Mouse (Mus musculus) embryonic facial prominence, embryonic 11.5 days (tissue): ENCODE measurements around the gene Hnf1a. TPM values are rescaled to one million over a fixed set of nuclear protein-coding genes. Genes with fewer than 3 reads are reported as not detected.
A peak's percentile ranks its signal among the peaks of the same experiment; 100 is the strongest.

Experiments
- ATAC-seq: fragments of 200-750 bp; cut with Nextera tagmentation; replicated peaks from 2 replicates; pipeline ENCODE4 v1.8.0; 2017; ENCODE audit warnings: low read depth; ENCODE audit not compliant: insufficient number of reproducible peaks, low FRiP score, low TSS enrichment
- DNase-seq: peaks from one replicate; pipeline ENCODE4 v3.0.0-alpha.2; 2015; ENCODE audit warnings: low spot score
- H3K27ac ChIP-seq: fragments of 300-500 bp; sonication (generic); replicated peaks from 2 replicates; pipeline ENCODE4 v1.5.1; 2014; ENCODE audit warnings: mild to moderate bottlenecking, low read depth, low read length, control low read depth
- H3K27me3 ChIP-seq: fragments of 300-500 bp; sonication (generic); 2 replicates; pipeline ENCODE4 v1.6.1; 2014; ENCODE audit warnings: mild to moderate bottlenecking, low read length, moderate library complexity, mixed read lengths; ENCODE audit not compliant: control insufficient read depth, insufficient read depth
- H3K36me3 ChIP-seq: fragments of 300-500 bp; sonication (generic); replicated peaks from 2 replicates; pipeline ENCODE4 v1.6.1; 2014; ENCODE audit warnings: low read depth, mild to moderate bottlenecking, low read length, moderate library complexity, mixed read lengths; ENCODE audit not compliant: control insufficient read depth, insufficient read depth
- H3K4me1 ChIP-seq: fragments of 300-500 bp; sonication (generic); 2 replicates; pipeline ENCODE4 v1.6.1; 2014; ENCODE audit warnings: low read length, mixed read lengths; ENCODE audit not compliant: control insufficient read depth, insufficient read depth
- H3K4me2 ChIP-seq: fragments of 300-500 bp; sonication (generic); 2 replicates; pipeline ENCODE4 v1.6.1; 2014; ENCODE audit warnings: low read depth, mild to moderate bottlenecking, control low read depth, low read length, moderate library complexity
- H3K4me3 ChIP-seq: fragments of 300-500 bp; sonication (generic); 2 replicates; pipeline ENCODE4 v1.5.1; 2014; ENCODE audit warnings: low read depth, low read length, control low read depth
- H3K9ac ChIP-seq: fragments of 300-500 bp; sonication (generic); replicated peaks from 2 replicates; pipeline ENCODE4 v1.6.1; 2014; ENCODE audit warnings: mild to moderate bottlenecking, control low read depth, low read length
- H3K9me3 ChIP-seq: fragments of 300-500 bp; sonication (generic); replicated peaks from 2 replicates; pipeline ENCODE4 v1.6.1; 2016; ENCODE audit warnings: mild to moderate bottlenecking, low read length, inconsistent platforms, mixed read lengths; ENCODE audit not compliant: control insufficient read depth
- WGBS: fragments of 180-500 bp; shearing (Covaris S2); extraction: QIAGEN DNeasy Blood & Tissue Kit; methylation state at CpG from one replicate; pipeline ENCODE4 v1.1.7; 2014; 5-methylcytosine and 5-hydroxymethylcytosine counted together
- polyA plus RNA-seq: library from polyadenylated mRNA; unstranded; fragments of >200 nt; fragmentation: Nextera tagmentation; extraction: Ambion mirVana; gene quantifications from 2 replicates; pipeline ENCODE4 v1.2.1, GENCODE M21; 2014

The Hnf1a gene
- polyA plus RNA-seq, 1 experiment from 2014 or later, result not detected

DNA sequence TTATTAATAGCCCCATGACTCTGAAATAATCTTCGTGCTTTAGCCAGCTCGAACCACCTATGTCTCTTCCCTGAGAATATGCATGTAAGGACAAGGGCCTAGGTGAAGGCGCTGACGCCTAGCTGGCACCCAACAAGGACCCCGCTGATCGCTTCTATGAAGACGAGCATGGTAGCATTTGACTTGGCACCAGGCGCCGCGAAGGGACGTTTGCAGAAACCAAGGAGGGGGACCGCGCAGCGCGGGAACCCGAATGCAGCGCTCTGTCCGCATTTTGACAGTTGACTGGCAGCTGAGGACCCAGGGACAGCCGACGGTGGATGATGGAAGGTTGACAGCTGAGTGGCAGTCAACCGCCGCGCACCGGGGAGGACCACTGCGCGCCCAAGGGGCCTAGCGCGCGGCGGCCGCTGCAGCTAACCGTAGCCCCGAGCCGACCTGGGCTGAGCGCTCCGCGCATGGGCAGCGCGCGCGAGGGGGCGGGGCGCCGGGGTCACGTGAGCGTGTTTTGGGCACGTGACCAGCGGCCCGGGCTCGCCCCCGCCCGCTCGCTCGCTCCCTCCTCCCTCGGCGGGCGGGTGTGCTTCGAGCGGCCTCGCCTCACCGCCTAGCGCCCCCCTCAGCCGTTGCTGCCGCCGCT is 39.8 kb upstream of the Hnf1a start, which contains the start of gene Sppl3:
Gene Sppl3 (plus strand): TSS at position 561 of the 640 bp plus-strand sequence.
- peak within 1 kb of the TSS; percentile 65 for H3K27ac ChIP-seq
- DNase-seq (peak; percentile 96), ATAC-seq (peak; percentile 88)
- no peaks in the 10 kb centered on the region for H3K27me3 ChIP-seq
- H3K4me1 ChIP-seq, result no peaks in the 10 kb centered on the region
- no peaks in the 10 kb centered on the region for H3K36me3 ChIP-seq
- peak within 1 kb of the TSS; percentile 82 for H3K4me2 ChIP-seq
- no peaks in the 10 kb centered on the region for H3K9me3 ChIP-seq
- H3K9ac ChIP-seq, result peak within 1 kb of the TSS; percentile 95
- H3K4me3 ChIP-seq, result peak within 1 kb of the TSS; percentile 72
- 1% methylated on average over 59 of the region's 65 CpGs for WGBS

DNA sequence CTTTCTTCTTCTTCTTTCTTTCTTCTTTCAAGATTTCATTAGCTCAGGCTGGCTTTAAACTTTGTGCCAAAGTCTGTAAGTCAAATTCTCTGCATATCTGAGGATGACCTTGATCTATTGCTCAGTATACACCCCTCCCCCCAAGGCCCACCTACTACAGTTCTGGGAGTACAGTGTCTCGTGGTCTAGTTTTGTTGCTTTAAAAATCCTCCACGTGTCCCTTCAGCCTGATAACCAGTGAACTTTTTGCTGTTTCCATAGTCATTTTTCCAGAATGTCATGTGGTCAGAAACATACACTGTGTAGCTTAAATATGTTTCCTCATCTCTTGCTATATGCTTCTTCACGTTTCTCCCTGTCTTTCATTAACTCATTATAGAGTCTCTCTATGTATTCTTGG is 39.1 kb upstream of the Hnf1a start:
- ATAC-seq (no peak), DNase-seq (no peak)
- 55% methylated on average over 3 of the region's 3 CpGs for WGBS
- no peaks in the 10 kb centered on the region for H3K27me3 ChIP-seq
- no peak overlapping the region for H3K27ac ChIP-seq
- no peak overlapping the region for H3K4me3 ChIP-seq
- H3K4me1 ChIP-seq, result no peaks in the 10 kb centered on the region
- H3K9ac ChIP-seq, result no peak overlapping the region; the same call in 1 of the 2 replicates
- no peak overlapping the region for H3K4me2 ChIP-seq
- no peaks in the 10 kb centered on the region for H3K9me3 ChIP-seq
- H3K36me3 ChIP-seq, result no peaks in the 10 kb centered on the region

DNA sequence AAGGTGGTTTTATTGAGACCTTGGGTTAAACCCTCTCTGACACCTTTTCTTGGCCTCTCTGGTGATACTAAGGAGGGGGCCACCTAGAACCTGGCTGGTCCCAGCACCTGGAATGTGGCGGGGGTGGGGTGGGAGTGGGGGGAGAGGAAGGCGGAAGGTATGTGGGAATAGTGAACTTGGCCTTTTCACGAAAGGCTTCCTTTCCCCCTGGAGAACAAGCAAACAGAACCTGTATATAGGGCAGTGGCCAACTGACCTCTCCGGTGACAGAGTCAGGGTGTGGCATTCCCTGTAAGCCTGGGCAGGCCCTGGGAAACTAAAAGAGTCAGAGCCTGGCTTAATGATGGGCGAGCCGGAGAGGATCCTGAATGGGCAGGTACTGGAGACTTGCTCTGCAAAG is 38.2 kb upstream of the Hnf1a start:
- WGBS, result 86% methylated on average over 6 of the region's 6 CpGs
- Histone ChIP-seq H3K4me1 (no peaks in the 10 kb centered on the region), H3K27ac (no peak overlapping the region), H3K27me3 (no peaks in the 10 kb centered on the region), H3K9me3 (no peaks in the 10 kb centered on the region), H3K4me2 (no peak overlapping the region), H3K4me3 (no peak overlapping the region), H3K36me3 (no peaks in the 10 kb centered on the region), H3K9ac (no peak overlapping the region)
- DNase-seq (no peak), ATAC-seq (no peak)

DNA sequence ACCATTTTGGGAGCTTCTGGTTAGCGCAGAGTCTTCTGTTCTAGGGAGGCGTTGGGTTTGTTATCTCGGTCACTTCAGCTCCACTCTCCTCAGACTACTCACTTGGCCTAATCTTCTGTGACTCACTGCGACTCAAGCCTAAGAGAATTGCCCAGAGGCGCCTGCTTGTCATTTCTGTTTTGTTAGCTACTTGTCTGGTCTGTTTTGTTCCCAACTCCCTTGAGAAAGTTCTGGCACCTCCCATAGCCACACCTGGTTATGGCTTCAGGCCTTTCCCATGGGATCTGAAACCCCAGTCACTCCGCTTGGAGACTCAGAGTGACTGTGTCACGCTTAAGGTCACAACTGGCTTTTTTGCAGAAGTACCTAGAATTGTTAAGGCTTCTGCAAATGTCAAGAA is 37.4 kb upstream of the Hnf1a start:
- no peak overlapping the region for H3K9ac ChIP-seq
- DNase-seq, result no peak
- H3K4me1 ChIP-seq, result no peaks in the 10 kb centered on the region
- H3K9me3 ChIP-seq, result no peaks in the 10 kb centered on the region
- no peaks in the 10 kb centered on the region for H3K36me3 ChIP-seq
- H3K27ac ChIP-seq, result no peak overlapping the region
- no peaks in the 10 kb centered on the region for H3K27me3 ChIP-seq
- ATAC-seq, result no peak
- H3K4me2 ChIP-seq, result no peak overlapping the region
- 87% methylated on average over 7 of the region's 7 CpGs for WGBS
- no peak overlapping the region for H3K4me3 ChIP-seq

DNA sequence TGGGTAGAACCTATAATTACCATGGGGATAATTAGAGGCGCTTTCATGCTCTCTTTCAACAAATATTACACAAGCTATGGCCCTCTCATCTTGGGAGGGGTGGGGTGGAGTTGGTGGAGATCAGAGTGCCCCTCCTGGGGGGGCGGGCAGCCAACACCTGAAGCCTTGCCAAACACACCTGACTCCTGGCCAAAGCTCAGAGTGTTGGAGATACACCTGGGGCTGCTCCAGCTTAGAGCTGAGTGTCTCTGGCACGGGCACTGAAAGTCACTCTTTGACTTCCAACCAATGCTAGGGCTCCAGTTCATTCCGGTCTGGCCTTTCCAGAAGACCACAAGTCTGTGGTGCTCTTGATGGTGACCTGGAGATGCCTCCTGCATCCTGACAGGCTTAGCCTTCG is 36.9 kb upstream of the Hnf1a start:
- no peaks in the 10 kb centered on the region for H3K36me3 ChIP-seq

DNA sequence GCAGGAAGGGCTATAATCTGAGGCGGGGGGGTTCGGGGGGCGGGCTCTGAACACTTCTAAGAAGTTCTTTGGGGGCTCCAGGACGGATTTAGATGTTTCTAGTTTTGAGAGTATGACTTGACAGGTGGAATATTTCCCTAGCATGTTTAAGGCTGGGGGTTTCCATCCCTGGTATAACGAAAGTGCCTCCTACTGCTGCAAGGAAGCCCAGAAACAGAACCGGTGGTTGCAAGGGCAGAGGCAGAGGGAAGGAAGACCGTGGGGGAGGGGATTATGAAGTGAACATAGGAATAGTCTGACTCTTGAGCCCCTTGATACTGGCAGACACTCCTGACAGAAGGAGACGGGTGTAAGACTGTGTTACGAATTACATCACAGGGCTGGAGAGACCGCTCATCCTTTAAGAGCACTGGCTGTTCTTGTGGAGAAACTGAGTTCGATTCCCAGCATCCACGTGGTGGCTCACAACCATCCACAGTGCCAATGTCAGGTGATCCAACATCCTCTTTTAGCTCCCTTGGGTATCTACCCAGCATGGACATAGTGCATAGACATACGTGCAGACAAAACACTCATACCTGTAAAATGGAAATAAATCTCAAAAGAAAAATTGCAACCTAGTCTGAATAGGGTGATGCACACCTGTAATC is 32.5 kb upstream of the Hnf1a start:
- Histone ChIP-seq H3K27me3 (no peaks in the 10 kb centered on the region), H3K27ac (no peak overlapping the region), H3K4me1 (no peaks in the 10 kb centered on the region), H3K4me2 (no peak overlapping the region), H3K9ac (no peak overlapping the region), H3K4me3 (no peak overlapping the region), H3K9me3 (no peaks in the 10 kb centered on the region), H3K36me3 (no peaks in the 10 kb centered on the region)
- no peak for ATAC-seq
- 84% methylated on average over 13 of the region's 13 CpGs for WGBS
- DNase-seq, result no peak

More for the DNA sequence above, 36.9 kb upstream of the Hnf1a start:
- no peak overlapping the region for H3K4me2 ChIP-seq
- H3K4me3 ChIP-seq, result no peak overlapping the region
- DNase-seq (no peak), ATAC-seq (no peak)
- H3K27me3 ChIP-seq, result no peaks in the 10 kb centered on the region
- WGBS, result 78% methylated on average over 5 of the region's 5 CpGs
- no peaks in the 10 kb centered on the region for H3K4me1 ChIP-seq
- H3K27ac ChIP-seq, result no peak overlapping the region
- H3K9ac ChIP-seq, result no peak overlapping the region
- no peaks in the 10 kb centered on the region for H3K9me3 ChIP-seq

DNA sequence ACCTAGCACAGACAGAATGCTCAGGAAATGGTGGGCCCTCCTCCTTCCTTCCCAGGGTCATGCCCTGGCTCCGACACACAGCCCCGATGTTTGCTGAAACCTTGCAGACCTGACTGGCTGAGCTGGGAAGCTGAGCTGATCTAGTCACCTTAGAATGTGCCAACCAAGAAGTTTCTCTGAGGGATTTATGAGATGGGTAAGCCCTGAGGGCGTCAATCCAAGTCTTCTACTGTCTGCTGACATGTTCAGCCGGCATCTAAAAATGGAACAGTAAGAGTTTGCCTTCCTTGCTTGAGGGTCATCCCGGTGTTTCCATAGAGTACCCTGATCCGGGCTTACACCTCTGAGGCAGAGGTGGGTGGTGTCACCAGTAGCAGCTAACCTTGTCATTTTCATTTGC is 31.9 kb upstream of the Hnf1a start:
- H3K27me3 ChIP-seq, result no peaks in the 10 kb centered on the region
- no peak overlapping the region for H3K27ac ChIP-seq
- H3K36me3 ChIP-seq, result no peaks in the 10 kb centered on the region
- ATAC-seq (no peak), DNase-seq (no peak)
- no peak overlapping the region for H3K9ac ChIP-seq
- WGBS, result 65% methylated on average over 6 of the region's 6 CpGs
- H3K4me1 ChIP-seq, result no peaks in the 10 kb centered on the region
- no peaks in the 10 kb centered on the region for H3K9me3 ChIP-seq
- no peak overlapping the region for H3K4me3 ChIP-seq
- H3K4me2 ChIP-seq, result no peak overlapping the region

DNA sequence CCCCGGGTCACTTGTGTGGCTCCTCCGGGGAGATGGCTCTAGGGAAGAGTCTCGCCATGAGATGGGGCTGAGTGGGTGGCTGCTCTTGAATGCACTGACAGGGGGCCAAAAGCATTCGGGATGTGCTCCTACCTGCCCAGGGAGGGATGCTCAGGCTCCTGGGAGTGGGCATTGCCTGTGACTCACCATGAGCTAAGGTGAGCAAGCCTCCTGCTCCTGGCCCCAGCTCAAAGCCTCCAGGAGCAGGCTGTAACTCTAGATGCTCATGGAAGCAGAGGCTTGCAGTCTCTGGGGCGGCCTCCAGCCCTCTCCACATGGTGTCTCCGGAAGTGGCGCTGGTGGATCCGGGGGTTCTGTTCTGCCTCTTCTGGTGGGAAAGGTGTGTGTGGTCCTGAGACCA is 30.6 kb upstream of the Hnf1a start:
- Histone ChIP-seq H3K9me3 (no peaks in the 10 kb centered on the region), H3K36me3 (no peaks in the 10 kb centered on the region), H3K27ac (no peak overlapping the region), H3K27me3 (no peaks in the 10 kb centered on the region), H3K4me3 (no peak overlapping the region), H3K9ac (no peak overlapping the region), H3K4me2 (no peak overlapping the region), H3K4me1 (no peaks in the 10 kb centered on the region)
- 65% methylated on average over 8 of the region's 8 CpGs for WGBS
- DNase-seq (no peak), ATAC-seq (no peak)
